Mouse (Mus musculus): Measurements from ENCODE around the gene Ptprd.

DNA sequence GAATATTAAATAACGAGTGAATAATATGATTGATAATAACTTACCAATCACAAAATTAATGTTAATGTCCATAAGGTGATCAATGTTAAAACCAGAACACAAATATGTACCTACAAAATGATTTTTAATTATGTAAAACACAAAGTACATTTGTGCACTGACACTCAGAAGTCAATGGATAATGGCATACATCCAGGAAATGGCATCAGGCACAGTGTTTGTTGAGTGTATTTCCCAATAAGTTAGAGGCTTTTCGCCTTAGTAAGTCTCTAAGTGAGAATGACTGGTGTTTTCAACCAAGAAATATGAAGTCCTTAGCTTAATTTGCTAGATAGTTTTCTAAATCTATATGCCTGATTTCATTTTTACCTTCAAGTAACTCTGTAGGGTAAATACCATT is 1843.5 kb downstream of the Ptprd start:
- TF ChIP-seq CTCF (IDR thresholded peaks at IDR 0.05; ENCODE audit: low read depth, low read length) (no peak), TAL1 (conservative IDR thresholded peaks at IDR 0.05; ENCODE audit: low read depth, low read length) (no peak), GATA1 (IDR thresholded peaks at IDR 0.05; ENCODE audit: borderline replicate concordance, low read length) (no peak)

All from G1E (cell line).